Mouse (Mus musculus) intestine, embryonic 14.5 days (tissue): ENCODE data around the gene Gpr183. TPM values are rescaled to one million over a fixed set of nuclear protein-coding genes. Genes with fewer than 3 reads are reported as not detected.

Experiments used
- ATAC-seq: fragments of 200-750 bp; cut with Nextera tagmentation; replicated peaks from 2 replicates; pipeline ENCODE4 v1.8.0; 2017; ENCODE audit warnings: low read depth, moderate number of reproducible peaks, moderate TSS enrichment, moderate library complexity; ENCODE audit not compliant: low FRiP score, low TSS enrichment
- DNase-seq: peaks from one replicate; pipeline ENCODE4 v3.0.0-alpha.2; 2018; ENCODE audit warnings: low spot score
- H3K27ac ChIP-seq: fragments of 300-500 bp; sonication (generic); 2 replicates; pipeline ENCODE4 v1.5.1; 2014; ENCODE audit warnings: low read depth, mild to moderate bottlenecking, control low read depth
- H3K27me3 ChIP-seq: fragments of 300-500 bp; sonication (generic); replicated peaks from 2 replicates; pipeline ENCODE4 v1.6.1; 2014; ENCODE audit warnings: low read length, control low read depth; ENCODE audit not compliant: control insufficient read depth, insufficient read depth
- H3K36me3 ChIP-seq: fragments of 300-500 bp; sonication (generic); 2 replicates; pipeline ENCODE4 v1.6.1; 2014; ENCODE audit warnings: low read length, control low read depth; ENCODE audit not compliant: control insufficient read depth, insufficient read depth
- H3K4me1 ChIP-seq: fragments of 300-500 bp; sonication (generic); replicated peaks from 2 replicates; pipeline ENCODE4 v1.6.1; 2014; ENCODE audit warnings: low read length, control low read depth, mixed read lengths; ENCODE audit not compliant: control insufficient read depth, insufficient read depth
- H3K4me2 ChIP-seq: fragments of 300-500 bp; sonication (generic); 2 replicates; pipeline ENCODE4 v1.6.1; 2014; ENCODE audit warnings: low read length
- H3K4me3 ChIP-seq: fragments of 300-500 bp; sonication (generic); 2 replicates; pipeline ENCODE4 v1.5.1; 2014; ENCODE audit warnings: low read depth, low read length, control low read depth, mixed read lengths
- H3K9ac ChIP-seq: fragments of 300-500 bp; sonication (generic); 2 replicates; pipeline ENCODE4 v1.6.1; 2014; ENCODE audit warnings: mild to moderate bottlenecking, low read length
- H3K9me3 ChIP-seq: fragments of 300-500 bp; sonication (generic); 2 replicates; pipeline ENCODE4 v1.6.1; 2016; ENCODE audit warnings: low read length, control low read depth; ENCODE audit not compliant: control insufficient read depth
- WGBS: fragments of 180-500 bp; shearing (Covaris S2); extraction: QIAGEN DNeasy Blood & Tissue Kit; methylation state at CpG from one replicate; pipeline ENCODE4 v1.1.7; 2014; 5-methylcytosine and 5-hydroxymethylcytosine counted together
- polyA plus RNA-seq: library from polyadenylated mRNA; unstranded; fragments of >200 nt; fragmentation: Nextera tagmentation; extraction: Ambion mirVana; gene quantifications from 2 replicates; pipeline ENCODE4 v1.2.1, GENCODE M21; 2014

Gpr183 gene
- polyA plus RNA-seq, 1 experiment from 2014 or later = 3.4 TPM

- no peaks in the 10 kb centered on the region for H3K4me1 ChIP-seq
- H3K27ac ChIP-seq = no peak overlapping the region
- H3K27me3 ChIP-seq = no peaks in the 10 kb centered on the region
- 72% methylated on average over 8 of the region's 8 CpGs for WGBS
- peaks cover 9% of the 10 kb centered on the region; the same call in 1 of the 2 replicates for H3K36me3 ChIP-seq
- peaks cover 8% of the 10 kb centered on the region; the same call in 1 of the 2 replicates for H3K9me3 ChIP-seq
- no peak overlapping the region for H3K4me3 ChIP-seq
- no peak overlapping the region for H3K4me2 ChIP-seq
- ATAC-seq = no peak
- no peak overlapping the region for H3K9ac ChIP-seq
- DNase-seq = no peak
These were observed 28.1 kb downstream of the Gpr183 start for GRCm38 (mm10) chr14:121936856-121937255.

- Histone ChIP-seq H3K4me2 (no peak overlapping the region), H3K4me1 (no peaks in the 10 kb centered on the region; the same call in 1 of the 2 replicates), H3K9me3 (peaks cover 8% of the 10 kb centered on the region; the same call in 1 of the 2 replicates), H3K36me3 (peaks cover 9% of the 10 kb centered on the region; the same call in 1 of the 2 replicates), H3K9ac (no peak overlapping the region), H3K27ac (no peak overlapping the region), H3K4me3 (no peak overlapping the region), H3K27me3 (no peaks in the 10 kb centered on the region)
- DNase-seq = peak; percentile 21
- ATAC-seq = no peak
- 94% methylated on average over 4 of the region's 4 CpGs for WGBS
These were observed 28.6 kb downstream of the Gpr183 start for GRCm38 (mm10) chr14:121936356-121936755.

- 92% methylated on average over 5 of the region's 5 CpGs for WGBS
- DNase-seq = no peak
These were observed 30.4 kb downstream of the Gpr183 start for GRCm38 (mm10) chr14:121934597-121934946.

DNA sequence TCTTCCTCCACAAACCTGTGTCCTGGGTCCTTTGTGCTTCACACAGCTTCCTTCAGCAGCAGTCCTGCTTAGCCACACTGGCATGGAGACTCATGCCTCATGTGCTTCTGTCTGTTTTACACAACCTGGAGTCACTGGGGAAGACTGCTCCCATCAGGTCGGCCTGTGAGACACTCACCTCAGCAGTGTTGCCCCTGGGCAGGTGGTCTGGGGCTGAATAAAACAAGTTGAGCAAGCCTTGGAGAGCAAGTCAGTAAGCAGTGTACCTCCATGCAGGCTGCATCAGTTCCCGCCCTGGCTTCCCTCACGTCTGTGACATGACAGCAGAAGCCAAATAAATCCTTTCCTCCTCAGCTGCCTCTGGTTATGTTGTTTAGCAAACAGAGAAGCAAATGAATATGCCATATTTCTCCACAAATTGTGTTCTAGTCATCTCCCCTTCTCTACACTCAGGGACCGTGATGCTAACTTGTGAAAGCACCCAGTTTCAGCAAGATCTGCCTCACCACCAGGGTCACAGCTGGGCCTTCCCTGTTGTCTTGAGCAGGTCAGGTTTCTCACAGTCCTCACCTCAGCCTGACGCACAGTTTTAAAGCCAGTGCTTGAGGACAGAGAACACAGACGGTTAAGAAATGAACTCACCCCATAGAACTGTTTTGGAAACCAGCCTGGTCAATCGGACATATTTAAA is 30.9 kb downstream of the Gpr183 start:
- H3K4me3 ChIP-seq = no peak overlapping the region
- no peak overlapping the region for H3K27ac ChIP-seq
- H3K9me3 ChIP-seq = peaks cover 8% of the 10 kb centered on the region; the same call in 1 of the 2 replicates
- WGBS = 90% methylated on average over 7 of the region's 7 CpGs
- no peak overlapping the region for H3K9ac ChIP-seq
- no peaks in the 10 kb centered on the region for H3K27me3 ChIP-seq
- peaks cover 9% of the 10 kb centered on the region; the same call in 1 of the 2 replicates for H3K36me3 ChIP-seq
- H3K4me2 ChIP-seq = no peak overlapping the region
- DNase-seq (peak; percentile 4), ATAC-seq (no peak)
- H3K4me1 ChIP-seq = no peaks in the 10 kb centered on the region; the same call in 1 of the 2 replicates

More at GRCm38 (mm10) chr14:121934597-121934946, 30.4 kb downstream of the Gpr183 start:
- Histone ChIP-seq H3K4me1 (no peaks in the 10 kb centered on the region; the same call in 1 of the 2 replicates), H3K4me2 (no peak overlapping the region), H3K9me3 (peaks cover 8% of the 10 kb centered on the region; the same call in 1 of the 2 replicates), H3K4me3 (no peak overlapping the region), H3K36me3 (peaks cover 9% of the 10 kb centered on the region; the same call in 1 of the 2 replicates), H3K27ac (no peak overlapping the region), H3K27me3 (no peaks in the 10 kb centered on the region), H3K9ac (no peak overlapping the region)
- ATAC-seq = no peak

GRCm38 (mm10) chr14:121932180-121932579 is 32.8 kb downstream of the Gpr183 start:
- H3K27me3 ChIP-seq = no peaks in the 10 kb centered on the region
- H3K27ac ChIP-seq = no peak overlapping the region
- peak; percentile 38 for DNase-seq
- ATAC-seq = no peak
- no peak overlapping the region for H3K4me2 ChIP-seq
- WGBS = 91% methylated on average over 4 of the region's 4 CpGs
- no peak overlapping the region for H3K9ac ChIP-seq
- H3K36me3 ChIP-seq = peaks cover 9% of the 10 kb centered on the region; the same call in 1 of the 2 replicates
- H3K4me1 ChIP-seq = no peaks in the 10 kb centered on the region; the same call in 1 of the 2 replicates
- H3K4me3 ChIP-seq = no peak overlapping the region
- peaks cover 8% of the 10 kb centered on the region; the same call in 1 of the 2 replicates for H3K9me3 ChIP-seq

DNA sequence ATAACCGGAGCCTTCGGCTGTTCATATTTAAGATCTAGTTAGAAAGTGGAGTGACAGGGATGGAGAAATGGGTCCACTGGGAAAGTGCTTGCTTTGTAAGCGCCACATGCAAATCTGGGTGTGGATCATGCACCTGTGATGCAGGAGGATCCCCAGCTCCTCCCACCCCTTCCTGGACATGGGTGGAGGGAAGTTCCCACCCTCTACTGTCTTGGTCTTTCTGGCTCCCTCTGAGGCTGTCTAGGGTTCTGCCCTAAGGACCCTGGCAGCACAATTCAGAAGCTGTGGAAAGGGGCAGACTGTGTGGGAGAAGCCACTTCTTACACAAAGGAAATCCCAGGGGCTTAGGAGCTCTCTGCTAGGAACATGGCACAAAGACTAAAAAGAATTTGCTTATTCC is 33.4 kb downstream of the Gpr183 start:
- no peak overlapping the region for H3K9ac ChIP-seq
- ATAC-seq (no peak), DNase-seq (peak; percentile 23)
- no peaks in the 10 kb centered on the region for H3K27me3 ChIP-seq
- no peak overlapping the region for H3K4me2 ChIP-seq
- no peaks in the 10 kb centered on the region; the same call in 1 of the 2 replicates for H3K4me1 ChIP-seq
- no peak overlapping the region for H3K4me3 ChIP-seq
- peaks cover 8% of the 10 kb centered on the region; the same call in 1 of the 2 replicates for H3K9me3 ChIP-seq
- no peak overlapping the region for H3K27ac ChIP-seq
- 94% methylated on average over 3 of the region's 3 CpGs for WGBS
- peaks cover 9% of the 10 kb centered on the region; the same call in 1 of the 2 replicates for H3K36me3 ChIP-seq

DNA sequence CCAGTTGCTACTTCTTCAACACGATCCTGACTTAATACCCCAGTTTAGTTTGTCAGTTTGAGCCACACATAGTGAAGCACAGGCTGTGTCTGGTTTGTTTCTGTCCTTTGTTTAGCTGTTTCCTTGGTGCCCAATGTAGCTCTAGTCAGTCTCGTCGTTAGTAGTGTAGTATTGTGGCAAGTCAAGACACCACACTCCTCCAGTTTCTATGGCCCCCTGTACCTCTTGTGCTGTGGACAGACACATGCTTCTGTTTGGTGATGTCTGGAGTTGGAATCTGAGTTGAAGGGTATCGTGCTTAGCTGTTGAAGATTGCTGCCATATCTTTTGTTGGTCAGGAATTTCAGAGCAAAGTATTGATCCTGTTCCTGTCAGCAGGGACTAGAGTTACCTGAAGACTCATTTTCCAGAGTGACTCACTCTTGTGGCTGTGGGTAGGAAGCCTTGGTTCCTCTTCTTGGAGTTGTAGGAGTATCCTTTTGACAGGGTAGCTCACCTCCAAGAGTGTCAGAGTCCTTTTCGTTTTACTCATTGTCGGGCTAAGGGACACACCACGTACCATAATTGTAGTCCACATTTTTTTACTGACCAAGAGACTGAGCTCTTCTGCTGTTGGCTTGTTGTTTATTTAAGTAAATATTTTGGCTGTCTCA is 34.1 kb downstream of the Gpr183 start:
- no peak for ATAC-seq
- no peaks in the 10 kb centered on the region for H3K27me3 ChIP-seq
- peaks cover 9% of the 10 kb centered on the region; the same call in 1 of the 2 replicates for H3K36me3 ChIP-seq
- H3K9ac ChIP-seq = no peak overlapping the region
- no peaks in the 10 kb centered on the region; the same call in 1 of the 2 replicates for H3K4me1 ChIP-seq
- WGBS = 68% methylated on average over 7 of the region's 7 CpGs
- DNase-seq = peak; percentile 45
- peaks cover 7% of the 10 kb centered on the region; the same call in 1 of the 2 replicates for H3K9me3 ChIP-seq
- no peak overlapping the region for H3K27ac ChIP-seq
- H3K4me3 ChIP-seq = no peak overlapping the region
- H3K4me2 ChIP-seq = no peak overlapping the region

GRCm38 (mm10) chr14:121929243-121929951 is 35.6 kb downstream of the Gpr183 start:
- DNase-seq (peak; percentile 10), ATAC-seq (no peak)
- H3K4me2 ChIP-seq = no peak overlapping the region
- H3K9ac ChIP-seq = no peak overlapping the region
- WGBS = 79% methylated on average over 12 of the region's 12 CpGs
- H3K9me3 ChIP-seq = no peaks in the 10 kb centered on the region
- H3K4me1 ChIP-seq = no peaks in the 10 kb centered on the region; the same call in 1 of the 2 replicates
- 0 out of 2 replicates have a peak, but pooled peaks cover 6% of the 10 kb centered on the region for H3K36me3 ChIP-seq
- H3K27ac ChIP-seq = no peak overlapping the region
- no peak overlapping the region for H3K4me3 ChIP-seq
- no peaks in the 10 kb centered on the region for H3K27me3 ChIP-seq
